Mouse (Mus musculus): ENCODE results near the gene Gvin1. TPM values are rescaled to one million over a fixed set of nuclear protein-coding genes. Genes with fewer than 3 reads are reported as not detected.
"Not testable (repeated sequence)": the region's sequence is repeated elsewhere in the genome, so short reads cannot be mapped to it uniquely, and the experiment has no call there.

Gvin1 gene
- total RNA-seq (2014; rRNA removed) (0.26 and 0.65 TPM in 2 replicates), polyA plus RNA-seq (2015; fragmentation: Nextera tagmentation; extraction: Ambion mirVana) (0.09 and 0.16 TPM in 2 replicates)

GRCm38 (mm10) chr7:106215177-106215576 is at the start of gene Gvin1:
Gene Gvin1 (minus strand): TSS chr7:106215326.
- H3K27me3 ChIP-seq (ENCODE audit: insufficient read depth, low read length); DNase-seq (ENCODE audit: low spot score); H3K27ac ChIP-seq; ATAC-seq; H3K9ac ChIP-seq (replicated peaks; ENCODE audit: low read length); H3K36me3 ChIP-seq (ENCODE audit: insufficient read depth, low read length); H3K9me3 ChIP-seq (ENCODE audit: low read length); H3K4me1 ChIP-seq (ENCODE audit: insufficient read depth, low read length); H3K4me2 ChIP-seq (ENCODE audit: low read depth, low read length); H3K4me3 ChIP-seq (ENCODE audit: low read length): not testable (repeated sequence)
- WGBS, result 73% methylated on average over 1 of the region's 1 CpGs

GRCm38 (mm10) chr7:106251844-106252517 is 36.9 kb upstream of the Gvin1 start:
- Histone ChIP-seq H3K36me3 (ENCODE audit: insufficient read depth, low read length) (no peaks in the 10 kb centered on the region), H3K9me3 (ENCODE audit: low read length) (0 out of 2 replicates have a peak, but pooled peaks cover 3% of the 10 kb centered on the region), H3K27ac (no peak overlapping the region), H3K4me3 (ENCODE audit: low read length) (no peak overlapping the region), H3K9ac (replicated peaks; ENCODE audit: low read length) (no peak overlapping the region), H3K4me1 (ENCODE audit: insufficient read depth, low read length) (no peaks in the 10 kb centered on the region), H3K27me3 (ENCODE audit: insufficient read depth, low read length) (no peaks in the 10 kb centered on the region), H3K4me2 (ENCODE audit: low read depth, low read length) (no peak overlapping the region)
- TF ChIP-seq CTCF (IDR thresholded peaks at IDR 0.05; ENCODE audit: low read depth), result no peak
- DNase-seq (ENCODE audit: low spot score) (no peak), ATAC-seq (no peak)
- 80% methylated on average over 2 of the region's 2 CpGs for WGBS

- 86% methylated on average over 2 of the region's 2 CpGs for WGBS
- no peak for ATAC-seq
- no peak for DNase-seq (ENCODE audit: low spot score)
- Histone ChIP-seq H3K4me2 (ENCODE audit: low read depth, low read length) (no peak overlapping the region), H3K9ac (replicated peaks; ENCODE audit: low read length) (no peak overlapping the region), H3K4me3 (ENCODE audit: low read length) (no peak overlapping the region), H3K36me3 (ENCODE audit: insufficient read depth, low read length) (no peaks in the 10 kb centered on the region), H3K27me3 (ENCODE audit: insufficient read depth, low read length) (no peaks in the 10 kb centered on the region), H3K9me3 (ENCODE audit: low read length) (0 out of 2 replicates have a peak, but pooled peaks cover 3% of the 10 kb centered on the region), H3K27ac (no peak overlapping the region), H3K4me1 (ENCODE audit: insufficient read depth, low read length) (no peaks in the 10 kb centered on the region)
- no peak for TF ChIP-seq CTCF (IDR thresholded peaks at IDR 0.05; ENCODE audit: low read depth)
Observed at GRCm38 (mm10) chr7:106248922-106249321, 33.8 kb upstream of the Gvin1 start.

- no peak overlapping the region for H3K4me2 ChIP-seq (ENCODE audit: low read depth, low read length)
- no peak overlapping the region for H3K9ac ChIP-seq (replicated peaks; ENCODE audit: low read length)
- no peak for ATAC-seq
- no peak overlapping the region for H3K27ac ChIP-seq
- no peak for TF ChIP-seq CTCF (IDR thresholded peaks at IDR 0.05; ENCODE audit: low read depth)
- DNase-seq (ENCODE audit: low spot score), result no peak
- no peaks in the 10 kb centered on the region for H3K36me3 ChIP-seq (ENCODE audit: insufficient read depth, low read length)
- H3K4me1 ChIP-seq (ENCODE audit: insufficient read depth, low read length), result no peaks in the 10 kb centered on the region
- H3K9me3 ChIP-seq (ENCODE audit: low read length), result 0 out of 2 replicates have a peak, but pooled peaks cover 2% of the 10 kb centered on the region
- no peak overlapping the region for H3K4me3 ChIP-seq (ENCODE audit: low read length)
- 74% methylated on average over 2 of the region's 2 CpGs for WGBS
- no peaks in the 10 kb centered on the region for H3K27me3 ChIP-seq (ENCODE audit: insufficient read depth, low read length)
Observed at GRCm38 (mm10) chr7:106248245-106248644, 33.1 kb upstream of the Gvin1 start.

- Histone ChIP-seq H3K4me2 (ENCODE audit: low read depth, low read length) (no peak overlapping the region), H3K4me1 (ENCODE audit: insufficient read depth, low read length) (no peaks in the 10 kb centered on the region), H3K36me3 (ENCODE audit: insufficient read depth, low read length) (no peaks in the 10 kb centered on the region), H3K4me3 (ENCODE audit: low read length) (no peak overlapping the region), H3K9ac (replicated peaks; ENCODE audit: low read length) (no peak overlapping the region), H3K27ac (no peak overlapping the region), H3K9me3 (ENCODE audit: low read length) (no peaks in the 10 kb centered on the region), H3K27me3 (ENCODE audit: insufficient read depth, low read length) (no peaks in the 10 kb centered on the region)
- TF ChIP-seq CTCF (IDR thresholded peaks at IDR 0.05; ENCODE audit: low read depth), result no peak
- DNase-seq (ENCODE audit: low spot score) (peak; percentile 45), ATAC-seq (no peak)
- WGBS, result 68% methylated on average over 6 of the region's 6 CpGs
Observed at GRCm38 (mm10) chr7:106245601-106246000, 30.5 kb upstream of the Gvin1 start.

GRCm38 (mm10) chr7:106240484-106241275 is 25.6 kb upstream of the Gvin1 start:
- H3K36me3 ChIP-seq (ENCODE audit: insufficient read depth, low read length); H3K4me2 ChIP-seq (ENCODE audit: low read depth, low read length); H3K9ac ChIP-seq (replicated peaks; ENCODE audit: low read length); H3K9me3 ChIP-seq (ENCODE audit: low read length); H3K27ac ChIP-seq; H3K27me3 ChIP-seq (ENCODE audit: insufficient read depth, low read length); H3K4me3 ChIP-seq (ENCODE audit: low read length); ATAC-seq; H3K4me1 ChIP-seq (ENCODE audit: insufficient read depth, low read length); DNase-seq (ENCODE audit: low spot score): not testable (repeated sequence)
- 92% methylated on average over 12 of the region's 12 CpGs for WGBS

GRCm38 (mm10) chr7:106237192-106237465 is 22.0 kb upstream of the Gvin1 start:
- H3K27me3 ChIP-seq (ENCODE audit: insufficient read depth, low read length), result no peaks in the 10 kb centered on the region
- no peak overlapping the region for H3K4me2 ChIP-seq (ENCODE audit: low read depth, low read length)
- ATAC-seq, result no peak
- no peaks in the 10 kb centered on the region for H3K36me3 ChIP-seq (ENCODE audit: insufficient read depth, low read length)
- TF ChIP-seq CTCF (IDR thresholded peaks at IDR 0.05; ENCODE audit: low read depth), result no peak
- no peaks in the 10 kb centered on the region for H3K9me3 ChIP-seq (ENCODE audit: low read length)
- no peak overlapping the region for H3K4me3 ChIP-seq (ENCODE audit: low read length)
- no peaks in the 10 kb centered on the region for H3K4me1 ChIP-seq (ENCODE audit: insufficient read depth, low read length)
- no peak overlapping the region for H3K27ac ChIP-seq
- H3K9ac ChIP-seq (replicated peaks; ENCODE audit: low read length), result no peak overlapping the region
- no peak for DNase-seq (ENCODE audit: low spot score)

Measured in hindbrain, postnatal 0 days (tissue).